ENCODE assay signal across 8 mouse cellular contexts in the genomic region with DNA sequence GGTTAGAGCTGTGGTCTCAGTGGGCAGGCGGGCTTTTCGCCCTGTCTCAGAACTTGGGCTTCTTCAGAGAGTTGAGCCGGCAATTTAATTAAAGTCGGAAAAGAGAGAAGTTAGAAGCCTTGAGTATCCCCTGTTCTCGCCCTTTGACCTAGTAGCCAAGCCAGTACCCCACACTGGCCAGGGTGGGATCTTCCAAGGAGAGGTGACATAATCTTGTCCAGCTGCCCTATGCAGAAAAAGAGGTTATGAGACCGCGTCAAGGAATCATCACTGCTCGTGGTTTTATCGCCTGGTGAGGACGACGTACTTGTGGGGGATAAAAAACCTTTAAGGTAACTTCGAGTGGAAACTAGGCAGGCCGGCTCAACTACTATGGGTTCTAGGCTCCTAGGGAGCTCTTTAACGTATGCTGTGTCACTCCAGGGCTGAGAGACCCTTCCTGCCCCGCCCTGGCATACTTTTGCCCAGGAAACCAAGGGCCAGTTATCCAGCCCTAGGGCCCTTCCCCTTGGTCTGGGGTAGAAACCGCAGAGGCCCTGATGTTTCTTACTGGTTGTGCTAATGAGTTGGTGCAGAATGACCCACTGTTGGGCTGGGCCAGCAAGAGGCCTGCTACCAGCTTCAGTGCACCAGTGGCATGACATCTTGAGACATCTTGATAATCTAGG. TPM values are rescaled to one million over a fixed set of nuclear protein-coding genes. Genes with fewer than 3 reads are reported as not detected.
DNase-seq lines count a peak whose midpoint lies in the region; ATAC-seq and TF ChIP-seq lines count a peak whose summit lies in the region.

No protein-coding gene starts in this region.

- no peak for TF ChIP-seq POLR2A in kidney, adult 2 months (IDR thresholded peaks at IDR 0.05; ENCODE audit: low read depth, low read length)
- no peak for TF ChIP-seq POLR2A in myocyte (IDR thresholded peaks at IDR 0.05; ENCODE audit: insufficient read length, low read depth)

- peak overlapping the region; percentile 92 for H3ac ChIP-seq in myocyte (ENCODE audit: control insufficient read depth, insufficient read length)

- H3K79me2 ChIP-seq in myocyte (ENCODE audit: control insufficient read depth, insufficient read depth), result peaks cover 46% of the 10 kb centered on the region

- peak overlapping the region; percentile 99 for H3K4me2 ChIP-seq in embryonic facial prominence, embryonic 11.5 days (ENCODE audit: low read depth, low read length)
- H3K4me2 ChIP-seq in intestine, postnatal 0 days (replicated peaks; ENCODE audit: low read depth), result peak overlapping the region; percentile 87
- peak overlapping the region; percentile 93 for H3K4me2 ChIP-seq in myocyte (ENCODE audit: low read depth)

- peak overlapping the region; percentile 90 for H3K27ac ChIP-seq in kidney, adult 2 months (ENCODE audit: insufficient read depth, low read depth, low read length)
- H3K27ac ChIP-seq in embryonic facial prominence, embryonic 11.5 days (replicated peaks; ENCODE audit: low read depth, low read length), result no peak overlapping the region
- H3K27ac ChIP-seq in intestine, postnatal 0 days (ENCODE audit: low read depth, low read length), result no peak overlapping the region

- no peak for ATAC-seq in embryonic facial prominence, embryonic 11.5 days (replicated peaks; ENCODE audit: insufficient number of reproducible peaks, low FRiP score, low TSS enrichment, low read depth)
- ATAC-seq in intestine, postnatal 0 days, result no peak

- DNase-seq in kidney, adult 2 months, result peak; percentile 33
- no peak for DNase-seq in kidney, adult 9 months
- DNase-seq in embryonic facial prominence, embryonic 11.5 days (ENCODE audit: low spot score), result no peak
- DNase-seq in thymus, postnatal 36 days, result no peak
- DNase-seq in left cerebral cortex, adult 9 months (ENCODE audit: low spot score in 2 of 2), result no peak
- no peak for DNase-seq in urinary bladder, postnatal 10 days (ENCODE audit: low spot score)

- H3K36me3 ChIP-seq in kidney, adult 2 months (ENCODE audit: control insufficient read depth, insufficient read depth, low read length), result no peaks in the 10 kb centered on the region
- no peaks in the 10 kb centered on the region for H3K36me3 ChIP-seq in embryonic facial prominence, embryonic 11.5 days (replicated peaks; ENCODE audit: control insufficient read depth, insufficient read depth, low read depth, low read length)
- H3K36me3 ChIP-seq in intestine, postnatal 0 days (ENCODE audit: control insufficient read depth, insufficient read depth), result no peaks in the 10 kb centered on the region; the same call in 1 of the 2 replicates
- no peaks in the 10 kb centered on the region for H3K36me3 ChIP-seq in myocyte (ENCODE audit: control insufficient read depth, insufficient read depth)

- peaks cover 12% of the 10 kb centered on the region for H3K4me1 ChIP-seq in kidney, adult 2 months (ENCODE audit: control insufficient read depth, insufficient read depth, low read length)
- H3K4me1 ChIP-seq in embryonic facial prominence, embryonic 11.5 days (ENCODE audit: control insufficient read depth, insufficient read depth, low read length), result peaks cover 2% of the 10 kb centered on the region; the same call in 1 of the 2 replicates
- 0 out of 2 replicates have a peak, but pooled peaks cover 3% of the 10 kb centered on the region for H3K4me1 ChIP-seq in intestine, postnatal 0 days (replicated peaks; ENCODE audit: control insufficient read depth, insufficient read depth, low read length)

- peak overlapping the region; percentile 77 for H3K4me3 ChIP-seq in kidney, adult 2 months (ENCODE audit: insufficient read depth, low read depth, low read length)
- H3K4me3 ChIP-seq in embryonic facial prominence, embryonic 11.5 days (ENCODE audit: low read depth, low read length), result peak overlapping the region; percentile 73
- peak overlapping the region; percentile 70 for H3K4me3 ChIP-seq in intestine, postnatal 0 days (ENCODE audit: low read depth, low read length)
- peak overlapping the region; percentile 62 for H3K4me3 ChIP-seq in myocyte

- TF ChIP-seq CTCF in kidney, adult 2 months (conservative IDR thresholded peaks at IDR 0.05; ENCODE audit: insufficient read depth, insufficient read length, low read depth, low read length), result no peak
- no peak for TF ChIP-seq CTCF in intestine, postnatal 0 days (IDR thresholded peaks at IDR 0.05; ENCODE audit: low read depth)

- H3K9me3 ChIP-seq in embryonic facial prominence, embryonic 11.5 days (replicated peaks; ENCODE audit: control insufficient read depth, low read length), result no peaks in the 10 kb centered on the region
- no peaks in the 10 kb centered on the region for H3K9me3 ChIP-seq in intestine, postnatal 0 days (ENCODE audit: control insufficient read depth)

- peak overlapping the region; percentile 72 for H3K9ac ChIP-seq in embryonic facial prominence, embryonic 11.5 days (replicated peaks; ENCODE audit: low read length)
- H3K9ac ChIP-seq in intestine, postnatal 0 days (ENCODE audit: low read depth, low read length), result peak overlapping the region; percentile 53; the same call in 1 of the 2 replicates

- H3K27me3 ChIP-seq in kidney, adult 2 months (replicated peaks; ENCODE audit: control insufficient read depth, insufficient read depth, low read length), result no peaks in the 10 kb centered on the region
- H3K27me3 ChIP-seq in embryonic facial prominence, embryonic 11.5 days (ENCODE audit: control insufficient read depth, insufficient read depth, low read length), result peaks cover 17% of the 10 kb centered on the region; the same call in 1 of the 2 replicates
- peaks cover 26% of the 10 kb centered on the region; the same call in 1 of the 2 replicates for H3K27me3 ChIP-seq in intestine, postnatal 0 days (replicated peaks; ENCODE audit: control insufficient read depth, insufficient read depth, low read length)
- H3K27me3 ChIP-seq in myocyte (ENCODE audit: control insufficient read depth, insufficient read depth, insufficient read length), result no peaks in the 10 kb centered on the region

- WGBS in kidney, adult 2 months, result 42% methylated on average over 16 of the region's 16 CpGs
- 19% methylated on average over 16 of the region's 16 CpGs for WGBS in embryonic facial prominence, embryonic 11.5 days
- WGBS in intestine, postnatal 0 days, result 56% methylated on average over 16 of the region's 16 CpGs

TF ChIP-seq in myocyte, 11 proteins besides CTCF, POLR2A, EP300 and RAD21:
- TF ChIP-seq POLR2AphosphoS2 (IDR thresholded peaks at IDR 0.05; ENCODE audit: insufficient read length, low read depth) (no peak), E2F4 (IDR thresholded peaks at IDR 0.05; ENCODE audit: insufficient read depth) (no peak), SRF (IDR thresholded peaks at IDR 0.05; ENCODE audit: control insufficient read depth, insufficient read length, low read depth) (no peak), MYOD1 (IDR thresholded peaks at IDR 0.05; ENCODE audit: control insufficient read depth in 1 of 3, insufficient read length in 2 of 3, low read depth in 2 of 3) (no peak), MYOG (IDR thresholded peaks at IDR 0.05; ENCODE audit: control insufficient read depth in 1 of 3, insufficient read depth in 1 of 3, insufficient read length in 2 of 3, low read depth in 2 of 3) (no peak), TCF12 (IDR thresholded peaks at IDR 0.05; ENCODE audit: insufficient read depth, poor library complexity, severe bottlenecking) (no peak), MAX (IDR thresholded peaks at IDR 0.05; ENCODE audit: low read depth) (no peak)

RNA-seq across cellular contexts. Expression of a gene that starts 2.0 kb away (rescaled TPM):
- 257 and 303 TPM in 2 replicates for polyA plus RNA-seq in kidney, adult 2 months (2012; rRNA removed)
- 20.4 and 25.8 TPM in 2 replicates for polyA plus RNA-seq in embryonic facial prominence, embryonic 11.5 days (2014; fragmentation: Nextera tagmentation; extraction: Ambion mirVana)
- polyA plus RNA-seq in intestine, postnatal 0 days (2015; fragmentation: Nextera tagmentation; extraction: Ambion mirVana), result 21.4 and 22.1 TPM in 2 replicates
- 32.1 TPM for polyA plus RNA-seq in myocyte (2012; fragmentation: generic; extraction: Trizol)

RNA-seq across cellular contexts. Expression of a gene that starts 36.3 kb away (rescaled TPM):
- 139 and 147 TPM in 2 replicates for polyA plus RNA-seq in kidney, adult 2 months (2012; rRNA removed)
- 213 and 232 TPM in 2 replicates for polyA plus RNA-seq in embryonic facial prominence, embryonic 11.5 days (2014; fragmentation: Nextera tagmentation; extraction: Ambion mirVana)
- polyA plus RNA-seq in intestine, postnatal 0 days (2015; fragmentation: Nextera tagmentation; extraction: Ambion mirVana), result 141 and 152 TPM in 2 replicates
- 140 TPM for polyA plus RNA-seq in myocyte (2012; fragmentation: generic; extraction: Trizol)

RNA-seq across cellular contexts. Expression of a gene that starts 44.5 kb away (rescaled TPM):
- polyA plus RNA-seq in kidney, adult 2 months (2012; rRNA removed), result 0.08 and 0.11 TPM in 2 replicates
- 9.7 and 10.4 TPM in 2 replicates for polyA plus RNA-seq in embryonic facial prominence, embryonic 11.5 days (2014; fragmentation: Nextera tagmentation; extraction: Ambion mirVana)
- 1.2 and 1.8 TPM in 2 replicates for polyA plus RNA-seq in intestine, postnatal 0 days (2015; fragmentation: Nextera tagmentation; extraction: Ambion mirVana)
- polyA plus RNA-seq in myocyte (2012; fragmentation: generic; extraction: Trizol), result 6.9 TPM

RNA-seq across cellular contexts. Expression of a gene that starts 51.6 kb away (rescaled TPM):
- 9.8 and 10.4 TPM in 2 replicates for polyA plus RNA-seq in kidney, adult 2 months (2012; rRNA removed)
- polyA plus RNA-seq in embryonic facial prominence, embryonic 11.5 days (2014; fragmentation: Nextera tagmentation; extraction: Ambion mirVana), result 10.6 and 11.2 TPM in 2 replicates
- 6.6 and 6.7 TPM in 2 replicates for polyA plus RNA-seq in intestine, postnatal 0 days (2015; fragmentation: Nextera tagmentation; extraction: Ambion mirVana)
- 14.6 TPM for polyA plus RNA-seq in myocyte (2012; fragmentation: generic; extraction: Trizol)
